Mouse (Mus musculus) frontal cortex, postnatal 14 days (tissue): ENCODE measurements at regions not wholly inside any gene's neighbourhood (a gene's known extent, or its start where the extent isn't known, plus 50 kb on each side); places are given as distances from the start of the nearest gene placed in this dataset.
A peak's percentile ranks its signal among the peaks of the same experiment; 100 is the strongest.
"Not testable (repeated sequence)": the region's sequence is repeated elsewhere in the genome, so short reads cannot be mapped to it uniquely, and the experiment has no call there.

ENCODE experiments used
- DNase-seq, 2 experiments: peaks; one replicate each; pipeline ENCODE4 v3.0.0; 2022; ENCODE audit warnings: low spot score in 2 of 2

GRCm38 (mm10) chr6:47745856-47746255 is 67.4 kb downstream of the Pdia4 start:
- not testable (repeated sequence) for DNase-seq

DNA sequence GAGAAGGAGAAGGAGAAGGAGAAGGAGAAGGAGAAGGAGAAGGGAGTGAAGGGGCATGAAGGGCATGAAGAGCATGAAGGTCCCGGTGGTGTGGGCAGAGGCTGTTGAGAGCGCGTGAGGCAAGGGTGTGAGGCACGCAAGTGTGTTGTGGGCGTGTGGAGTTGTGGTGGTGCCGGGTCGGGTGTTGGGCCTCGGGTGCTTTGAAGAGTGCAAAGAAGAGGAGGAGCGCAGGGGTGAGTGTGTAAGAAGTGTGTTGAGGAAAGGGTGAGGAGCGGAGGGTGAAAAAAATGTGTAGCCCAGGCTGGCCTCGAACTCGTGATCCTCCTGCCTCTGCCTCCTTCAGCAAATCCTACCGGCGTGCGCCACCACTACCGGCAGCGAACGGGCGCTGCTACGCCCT is 69.4 kb downstream of the Pdia4 start:
- not testable (repeated sequence) for DNase-seq

GRCm38 (mm10) chr6:47740216-47740615 is 73.0 kb downstream of the Pdia4 start:
- not testable (repeated sequence) for DNase-seq

GRCm38 (mm10) chr6:47739696-47740095 is 73.5 kb downstream of the Pdia4 start:
- peak; percentile 57 to 69 for DNase-seq

- DNase-seq, result not testable (repeated sequence)
Observed at GRCm38 (mm10) chr6:47737972-47738371, 75.3 kb downstream of the Pdia4 start.
